Mouse (Mus musculus): Measurements from ENCODE around the gene Trim15. TPM values are rescaled to one million over a fixed set of nuclear protein-coding genes. Genes with fewer than 3 reads are reported as not detected.
"Not testable (repeated sequence)": the region's sequence is repeated elsewhere in the genome, so short reads cannot be mapped to it uniquely, and the experiment has no call there.

Gene Trim15
- polyA plus RNA-seq, 1 experiment from 2014 or later = 0.56 TPM

DNA sequence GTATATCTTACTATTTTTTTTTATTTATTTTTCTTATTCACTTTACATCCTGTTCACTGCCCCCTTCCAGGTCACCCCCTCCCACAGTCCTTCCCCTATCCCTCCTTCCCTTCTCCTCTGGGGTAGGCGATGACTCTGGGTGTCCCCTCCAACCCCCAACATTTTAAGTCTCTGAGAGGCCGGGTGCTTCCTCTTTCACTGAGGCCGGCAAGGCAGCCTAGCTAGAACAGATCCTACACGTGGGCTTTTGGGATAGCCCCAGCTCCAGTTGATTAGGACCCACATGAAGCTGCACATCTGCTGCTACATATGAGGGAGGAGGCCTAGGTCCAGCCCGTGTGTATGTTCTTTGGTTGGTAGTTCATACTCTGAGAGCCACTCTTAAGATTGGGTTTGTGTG, 28.0 kb downstream of the Trim15 start:
- no peak overlapping the region for H3K4me3 ChIP-seq
- ATAC-seq (ENCODE audit: low FRiP score, low read depth) = no peak
- H3K36me3 ChIP-seq = no peaks in the 10 kb centered on the region
- H3K4me1 ChIP-seq = peaks cover 21% of the 10 kb centered on the region
- no peak overlapping the region for H3K27ac ChIP-seq (replicated peaks)
- WGBS = 86% methylated on average over 5 of the region's 5 CpGs
- H3K4me2 ChIP-seq (replicated peaks) = no peak overlapping the region
- no peaks in the 10 kb centered on the region for H3K27me3 ChIP-seq
- H3K9me3 ChIP-seq = no peaks in the 10 kb centered on the region
- H3K9ac ChIP-seq (replicated peaks) = no peak overlapping the region

DNA sequence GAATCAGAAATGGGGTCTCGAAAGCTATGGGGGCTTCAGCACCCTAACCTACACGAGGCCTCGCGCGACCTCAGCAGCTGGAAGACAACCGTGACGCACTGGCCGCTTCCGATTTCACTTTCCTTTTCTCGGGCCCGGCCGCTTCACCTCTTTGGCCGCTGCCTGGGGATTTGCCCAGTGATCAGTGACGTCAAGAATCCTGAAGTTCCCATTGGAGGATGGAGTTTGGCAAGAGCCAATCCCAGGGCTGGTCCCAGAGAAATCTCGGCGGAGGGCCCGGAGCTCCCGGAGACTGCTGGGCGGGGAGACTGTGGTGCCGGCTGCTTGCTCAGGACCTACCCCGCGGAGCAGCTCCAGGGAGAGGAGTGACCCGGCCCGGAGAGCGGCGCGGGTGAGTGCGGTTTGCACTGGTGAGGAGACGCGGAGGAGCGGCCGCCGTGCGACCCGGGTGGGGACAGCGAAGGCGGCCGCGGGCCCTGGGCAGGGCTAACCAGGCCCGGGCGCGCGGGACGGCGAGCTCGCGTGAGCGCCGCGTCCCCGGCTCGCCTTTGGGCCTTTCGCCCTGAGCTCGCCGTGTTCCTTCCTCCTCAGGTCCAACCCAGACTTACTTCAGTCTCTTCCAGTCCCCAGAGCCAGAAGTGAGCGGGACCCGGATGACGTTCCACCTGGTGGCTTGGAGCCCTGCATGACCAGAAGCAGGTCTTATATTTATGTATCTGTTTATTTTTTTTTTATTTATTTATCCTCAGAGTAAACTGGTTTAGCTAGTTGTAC, 29.9 kb downstream of the Trim15 start, which contains the start of gene Trim26:
TSS of gene Trim26 (plus strand) at position 261 of the 774 bp plus-strand sequence.
- under 1% methylated on average over 44 of the region's 58 CpGs for WGBS
- peak within 1 kb of the TSS; percentile 82 for H3K9ac ChIP-seq (replicated peaks)

DNA sequence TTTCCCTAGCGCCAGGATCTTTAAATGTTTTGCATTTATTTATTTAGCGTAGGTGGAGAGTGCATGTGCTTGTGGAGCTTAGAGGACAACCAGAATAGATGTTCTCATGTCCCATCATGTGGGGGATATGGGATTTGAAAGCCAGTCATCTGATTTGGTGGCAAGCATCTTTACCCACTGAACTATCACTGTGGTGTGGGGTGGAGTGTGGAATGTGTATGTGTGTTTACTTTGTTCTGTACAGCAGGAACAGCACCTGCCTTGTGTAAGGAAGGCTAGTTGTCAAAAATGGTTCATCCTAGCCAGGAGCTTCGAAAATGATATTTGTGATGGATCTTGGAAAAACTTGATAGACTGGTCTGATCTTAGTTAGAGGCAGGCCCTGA, 30.6 kb downstream of the Trim15 start:
- H3K27me3 ChIP-seq = no peaks in the 10 kb centered on the region
- H3K9me3 ChIP-seq = no peaks in the 10 kb centered on the region
- H3K9ac ChIP-seq (replicated peaks) = no peak overlapping the region
- peak overlapping the region; percentile 78 for H3K4me3 ChIP-seq
- 14% methylated on average over 3 of the region's 3 CpGs for WGBS
- peak; percentile 27 for ATAC-seq (ENCODE audit: low FRiP score, low read depth)
- H3K36me3 ChIP-seq = no peaks in the 10 kb centered on the region
- H3K4me1 ChIP-seq = peaks cover 21% of the 10 kb centered on the region
- H3K4me2 ChIP-seq (replicated peaks) = peak overlapping the region; percentile 68
- peak overlapping the region; percentile 91 for H3K27ac ChIP-seq (replicated peaks)

More for the DNA sequence above, 29.9 kb downstream of the Trim15 start, which contains the start of gene Trim26:
- H3K4me1 ChIP-seq = peaks cover 21% of the 10 kb centered on the region
- no peaks in the 10 kb centered on the region for H3K36me3 ChIP-seq
- peak within 1 kb of the TSS; percentile 68 for H3K4me2 ChIP-seq (replicated peaks)
- ATAC-seq (ENCODE audit: low FRiP score, low read depth) = peak; percentile 99
- H3K9me3 ChIP-seq = no peaks in the 10 kb centered on the region
- H3K27ac ChIP-seq (replicated peaks) = peak within 1 kb of the TSS; percentile 91
- H3K4me3 ChIP-seq = peak within 1 kb of the TSS; percentile 78
- no peaks in the 10 kb centered on the region for H3K27me3 ChIP-seq

DNA sequence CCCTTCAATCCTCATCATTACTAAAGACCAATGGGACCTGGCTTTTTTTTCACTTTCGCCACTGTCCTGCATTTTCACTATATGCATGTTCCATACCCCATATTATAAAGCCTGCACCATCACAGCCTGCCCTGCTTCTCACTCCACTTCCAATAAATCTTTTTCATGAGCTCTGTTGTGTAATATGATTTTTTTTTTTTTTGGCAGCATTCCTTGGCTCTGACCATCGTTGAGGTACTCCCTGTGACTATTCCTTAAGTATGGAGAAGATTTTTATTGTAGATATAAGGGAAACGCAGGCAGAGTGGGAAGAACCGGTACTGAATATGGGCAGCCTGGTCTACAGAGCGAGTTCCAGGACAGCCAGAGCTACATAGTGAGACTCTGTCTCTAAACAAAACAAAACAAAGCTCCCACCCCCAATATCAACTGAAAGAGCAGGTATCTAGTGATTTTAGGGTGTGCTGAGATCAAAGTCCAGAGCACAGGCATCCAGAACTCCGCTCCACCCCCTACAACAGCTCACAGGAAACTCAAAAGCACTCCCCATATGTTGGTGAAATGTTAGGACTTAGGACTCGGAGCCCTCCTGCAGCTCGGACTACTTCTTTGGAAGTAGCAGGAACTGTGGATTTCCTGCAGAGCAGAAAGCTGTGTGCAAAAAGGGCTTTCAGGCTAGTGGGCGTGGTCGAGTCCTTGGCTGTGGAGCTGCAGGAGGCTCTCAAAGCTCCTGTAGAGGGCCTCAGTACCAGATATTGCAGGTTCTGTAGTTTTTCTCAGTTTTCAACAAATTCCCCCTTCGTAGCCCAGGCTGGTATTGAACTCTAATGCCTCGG, 31.2 kb downstream of the Trim15 start:
- no peak overlapping the region for H3K9ac ChIP-seq (replicated peaks)
- ATAC-seq (ENCODE audit: low FRiP score, low read depth) = no peak
- peaks cover 21% of the 10 kb centered on the region for H3K4me1 ChIP-seq
- no peaks in the 10 kb centered on the region for H3K27me3 ChIP-seq
- H3K4me3 ChIP-seq = peak overlapping the region; percentile 78; the same call in 1 of the 2 replicates
- H3K4me2 ChIP-seq (replicated peaks) = peak overlapping the region; percentile 68; the same call in 1 of the 2 replicates
- no peak overlapping the region for H3K27ac ChIP-seq (replicated peaks)
- H3K9me3 ChIP-seq = no peaks in the 10 kb centered on the region
- H3K36me3 ChIP-seq = no peaks in the 10 kb centered on the region
- 37% methylated on average over 12 of the region's 12 CpGs for WGBS

DNA sequence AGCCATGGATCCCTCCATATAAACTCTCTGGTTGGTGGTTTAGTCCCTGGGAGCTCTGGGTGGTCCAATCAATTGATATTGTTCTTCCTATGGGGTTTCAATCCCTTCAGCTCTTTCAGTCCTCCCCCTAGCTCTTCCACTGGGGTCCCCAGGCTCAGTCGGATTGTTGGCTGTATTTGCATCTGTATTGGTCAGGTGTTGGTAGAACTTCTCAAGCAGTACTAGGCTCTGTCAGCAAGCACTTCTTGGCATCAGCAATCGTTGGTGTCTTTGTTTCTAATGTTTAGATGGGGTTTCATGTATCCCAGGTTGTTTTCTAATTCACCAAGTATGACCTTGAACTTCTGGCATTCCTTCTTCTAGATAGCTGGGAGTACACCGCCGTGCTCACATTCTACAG, 34.3 kb downstream of the Trim15 start:
- Histone ChIP-seq H3K36me3 (no peaks in the 10 kb centered on the region), H3K4me2 (replicated peaks) (no peak overlapping the region), H3K27me3 (no peaks in the 10 kb centered on the region), H3K9ac (replicated peaks) (no peak overlapping the region), H3K4me1 (peaks cover 10% of the 10 kb centered on the region), H3K9me3 (no peaks in the 10 kb centered on the region), H3K4me3 (no peak overlapping the region), H3K27ac (replicated peaks) (no peak overlapping the region)
- 59% methylated on average over 4 of the region's 4 CpGs for WGBS
- ATAC-seq (ENCODE audit: low FRiP score, low read depth) = no peak

DNA sequence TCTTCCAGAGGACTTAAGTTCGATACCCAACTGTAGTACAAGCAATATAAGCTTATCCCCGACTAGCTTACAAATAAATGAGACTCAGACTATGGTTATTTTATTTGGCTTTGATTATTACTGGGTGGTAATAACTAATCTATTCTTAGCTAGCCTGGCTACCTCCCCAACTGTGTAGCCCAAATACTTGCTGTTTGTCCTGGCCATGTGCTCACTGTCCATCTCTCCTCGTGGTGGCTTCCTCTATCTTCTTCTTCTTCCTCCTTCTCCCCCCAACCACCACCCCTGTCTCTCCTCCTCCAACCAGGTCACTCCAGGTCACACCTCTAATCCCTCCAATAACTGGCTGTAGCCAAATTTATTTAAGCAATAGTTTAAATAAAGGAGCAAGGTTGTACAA, 36.5 kb downstream of the Trim15 start:
- Histone ChIP-seq H3K4me2 (replicated peaks) (no peak overlapping the region), H3K9ac (replicated peaks) (no peak overlapping the region), H3K27ac (replicated peaks) (no peak overlapping the region), H3K4me1 (no peaks in the 10 kb centered on the region), H3K9me3 (no peaks in the 10 kb centered on the region), H3K4me3 (no peak overlapping the region), H3K36me3 (no peaks in the 10 kb centered on the region), H3K27me3 (0 out of 2 replicates have a peak, but pooled peaks cover 3% of the 10 kb centered on the region)
- no peak for ATAC-seq (ENCODE audit: low FRiP score, low read depth)
- 71% methylated on average over 3 of the region's 3 CpGs for WGBS

DNA sequence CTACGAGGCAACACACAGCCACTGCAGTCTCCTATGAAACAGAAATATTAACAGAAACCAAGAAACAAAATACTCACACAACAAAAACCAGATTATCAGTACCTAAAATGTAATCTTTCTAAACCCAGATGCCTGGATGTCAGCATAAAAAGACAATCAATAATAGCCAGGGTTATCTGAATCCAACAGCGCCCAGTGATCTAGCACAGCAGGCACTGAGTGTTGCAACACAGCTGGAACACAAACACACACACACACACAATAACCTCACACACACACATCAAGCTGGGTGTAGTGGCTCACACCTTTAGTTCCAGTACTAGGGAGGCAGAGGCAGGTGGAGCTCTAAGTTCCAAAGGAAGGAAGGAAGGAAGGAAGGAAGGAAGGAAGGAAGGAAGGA, 38.5 kb downstream of the Trim15 start:
- no peak for ATAC-seq (ENCODE audit: low FRiP score, low read depth)
- Histone ChIP-seq H3K27me3 (0 out of 2 replicates have a peak, but pooled peaks cover 3% of the 10 kb centered on the region), H3K9ac (replicated peaks) (no peak overlapping the region), H3K4me3 (no peak overlapping the region), H3K9me3 (no peaks in the 10 kb centered on the region), H3K36me3 (no peaks in the 10 kb centered on the region), H3K27ac (replicated peaks) (no peak overlapping the region), H3K4me1 (no peaks in the 10 kb centered on the region), H3K4me2 (replicated peaks) (no peak overlapping the region)
- 84% methylated on average over 2 of the region's 2 CpGs for WGBS

DNA sequence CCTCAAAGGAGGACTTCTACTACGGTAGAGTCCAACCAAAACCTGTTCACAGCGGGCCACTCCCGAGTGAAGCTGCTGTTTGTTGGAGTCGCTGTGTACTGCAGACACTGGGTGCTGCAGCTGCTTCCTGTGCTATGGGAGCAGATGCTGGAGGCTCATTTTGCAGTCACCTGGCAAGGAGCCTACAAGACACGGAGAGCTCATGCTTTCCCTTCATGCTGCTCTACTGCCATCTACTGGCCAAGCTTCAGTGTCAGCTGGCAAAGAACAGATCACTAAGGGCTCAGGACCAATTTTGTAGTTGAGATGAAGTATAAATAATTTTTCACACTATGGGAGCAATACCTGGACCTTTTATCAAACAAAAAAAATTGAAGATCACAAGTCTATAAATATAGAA, 41.0 kb downstream of the Trim15 start:
- H3K4me1 ChIP-seq; H3K27me3 ChIP-seq; H3K9ac ChIP-seq (replicated peaks); H3K9me3 ChIP-seq; H3K4me3 ChIP-seq; H3K4me2 ChIP-seq (replicated peaks); H3K27ac ChIP-seq (replicated peaks); H3K36me3 ChIP-seq: not testable (repeated sequence)
- WGBS = 16% methylated on average over 5 of the region's 5 CpGs
- peak; percentile 19; the same call in 1 of the 2 replicates for ATAC-seq (ENCODE audit: low FRiP score, low read depth)

DNA sequence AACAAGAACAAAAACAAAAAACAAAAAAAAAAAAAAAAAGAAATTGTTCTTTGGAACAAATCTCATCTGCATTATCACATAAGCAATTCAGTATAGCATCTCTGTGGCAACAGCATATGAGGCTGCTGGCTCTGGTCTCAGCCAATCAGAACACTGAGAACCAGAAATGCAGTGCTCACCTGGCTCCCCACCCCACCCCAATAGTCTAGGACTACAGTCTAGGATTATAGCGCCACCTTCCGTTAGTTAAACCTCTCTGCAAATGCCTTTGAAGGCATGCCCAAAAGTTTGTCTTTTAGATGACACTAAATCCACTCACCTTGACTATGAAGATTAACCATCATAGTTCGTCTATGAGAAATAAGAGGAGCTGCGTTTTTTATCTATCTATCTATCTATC, 41.5 kb downstream of the Trim15 start:
- 0 out of 2 replicates have a peak, but pooled peaks cover 3% of the 10 kb centered on the region for H3K27me3 ChIP-seq
- H3K9me3 ChIP-seq = no peaks in the 10 kb centered on the region
- no peaks in the 10 kb centered on the region for H3K4me1 ChIP-seq
- no peaks in the 10 kb centered on the region for H3K36me3 ChIP-seq
- no peak for ATAC-seq (ENCODE audit: low FRiP score, low read depth)
- no peak overlapping the region for H3K4me3 ChIP-seq
- no peak overlapping the region for H3K9ac ChIP-seq (replicated peaks)
- H3K27ac ChIP-seq (replicated peaks) = no peak overlapping the region
- WGBS = 25% methylated on average over 4 of the region's 4 CpGs
- no peak overlapping the region for H3K4me2 ChIP-seq (replicated peaks)

DNA sequence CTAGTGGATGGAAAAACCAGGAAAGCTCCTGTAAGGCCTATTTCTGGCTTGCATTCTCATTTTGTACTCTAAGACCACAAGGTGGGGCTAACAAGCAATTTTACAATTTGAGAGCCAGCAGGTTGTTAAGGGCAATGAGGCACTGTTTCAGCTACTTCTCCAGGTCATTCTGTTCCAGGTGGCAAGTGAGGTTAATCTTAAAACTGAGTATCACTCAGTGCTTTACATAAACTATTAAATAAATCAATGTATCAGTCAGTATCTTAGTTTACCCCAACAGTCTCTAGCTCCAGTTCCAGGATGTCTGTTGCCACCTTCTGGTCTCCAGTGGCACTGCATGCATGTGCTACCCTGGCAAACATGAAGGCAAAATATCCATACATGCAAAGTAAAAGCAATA, 43.0 kb downstream of the Trim15 start:
- H3K4me2 ChIP-seq (replicated peaks) = no peak overlapping the region

DNA sequence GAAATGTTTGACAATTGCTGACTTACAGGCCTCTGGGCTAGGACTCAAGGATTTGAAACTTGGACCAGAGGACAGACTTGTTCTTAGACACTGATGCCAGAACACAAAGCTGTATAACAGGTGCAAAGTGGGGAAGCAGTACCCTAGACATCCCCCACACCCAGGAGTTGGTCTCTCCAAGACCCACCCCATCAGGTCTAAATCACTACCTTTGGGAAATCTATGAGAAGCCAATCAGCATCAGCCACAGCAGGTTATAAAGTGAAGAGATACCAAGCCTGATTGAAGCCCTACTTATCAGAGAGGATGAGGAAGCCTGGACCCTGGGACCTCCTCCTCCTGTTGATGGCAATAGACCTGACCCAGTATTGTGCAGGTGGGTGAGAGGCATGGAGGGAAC, 55.1 kb downstream of the Trim15 start, which contains the start of gene H2-M10.6:
TSS of gene H2-M10.6 (plus strand) at position 301 of the 400 bp plus-strand sequence.
- H3K4me2 ChIP-seq (replicated peaks) = no peak within 1 kb of the TSS
- H3K27me3 ChIP-seq = no peaks in the 10 kb centered on the region
- H3K9me3 ChIP-seq = no peaks in the 10 kb centered on the region
- no peak within 1 kb of the TSS for H3K4me3 ChIP-seq
- H3K4me1 ChIP-seq = no peaks in the 10 kb centered on the region
- no peaks in the 10 kb centered on the region for H3K36me3 ChIP-seq
- no peak within 1 kb of the TSS for H3K27ac ChIP-seq (replicated peaks)
- no peak for ATAC-seq (ENCODE audit: low FRiP score, low read depth)
- no peak within 1 kb of the TSS for H3K9ac ChIP-seq (replicated peaks)

More for the DNA sequence above, 43.0 kb downstream of the Trim15 start:
- 0 out of 2 replicates have a peak, but pooled peaks cover 3% of the 10 kb centered on the region for H3K27me3 ChIP-seq
- H3K9me3 ChIP-seq = no peaks in the 10 kb centered on the region
- no peak overlapping the region for H3K27ac ChIP-seq (replicated peaks)
- ATAC-seq (ENCODE audit: low FRiP score, low read depth) = no peak
- no peaks in the 10 kb centered on the region for H3K36me3 ChIP-seq
- H3K4me3 ChIP-seq = no peak overlapping the region
- no peaks in the 10 kb centered on the region for H3K4me1 ChIP-seq
- H3K9ac ChIP-seq (replicated peaks) = no peak overlapping the region
